Mouse (Mus musculus) thymus, postnatal 14 days (tissue): ENCODE measurements around the gene Fgfr2.
A peak's percentile ranks its signal among the peaks of the same experiment; 100 is the strongest.

Experiments used
- DNase-seq: peaks from one replicate; pipeline ENCODE4 v3.0.0; 2021

Gene Fgfr2

GRCm38 (mm10) chr7:130787537-130787936, 2335.6 kb downstream of the Fgfr2 start:
- DNase-seq: no peak

GRCm38 (mm10) chr7:130786708-130787107, 2336.4 kb downstream of the Fgfr2 start:
- DNase-seq: no peak

- no peak for DNase-seq
Measured at GRCm38 (mm10) chr7:130785923-130786575, 2337.1 kb downstream of the Fgfr2 start.

GRCm38 (mm10) chr7:130782501-130783050, 2340.6 kb downstream of the Fgfr2 start:
- DNase-seq: no peak

- DNase-seq: no peak
Measured at GRCm38 (mm10) chr7:130780866-130781419, 2342.2 kb downstream of the Fgfr2 start.

- peak; percentile 65 for DNase-seq
Measured at GRCm38 (mm10) chr7:130773914-130774630, 2349.1 kb downstream of the Fgfr2 start, which contains the start of gene Btbd16. Gene Btbd16, plus strand, starts transcription at chr7:130774069.

- DNase-seq: peak; percentile 68
Measured at GRCm38 (mm10) chr7:130773171-130773830, 2349.8 kb downstream of the Fgfr2 start.

- peak; percentile 87 for DNase-seq
Measured at GRCm38 (mm10) chr7:130770707-130771106, 2352.4 kb downstream of the Fgfr2 start.

GRCm38 (mm10) chr7:130768151-130768550, 2355.0 kb downstream of the Fgfr2 start:
- no peak for DNase-seq

- no peak for DNase-seq
Measured at GRCm38 (mm10) chr7:130766411-130767170, 2356.6 kb downstream of the Fgfr2 start.

- DNase-seq: no peak
Measured at GRCm38 (mm10) chr7:130764160-130764559, 2359.0 kb downstream of the Fgfr2 start.

- DNase-seq: peak; percentile 66
Measured at GRCm38 (mm10) chr7:130762071-130762897, 2360.9 kb downstream of the Fgfr2 start.

GRCm38 (mm10) chr7:130757326-130757865, 2365.8 kb downstream of the Fgfr2 start:
- DNase-seq: no peak

GRCm38 (mm10) chr7:130756343-130756835, 2366.8 kb downstream of the Fgfr2 start:
- DNase-seq: no peak

GRCm38 (mm10) chr7:130754790-130755189, 2368.4 kb downstream of the Fgfr2 start:
- no peak for DNase-seq

GRCm38 (mm10) chr7:130751678-130752077, 2371.5 kb downstream of the Fgfr2 start:
- no peak for DNase-seq

GRCm38 (mm10) chr7:130750752-130751490, 2372.2 kb downstream of the Fgfr2 start:
- DNase-seq: no peak

- no peak for DNase-seq
Measured at GRCm38 (mm10) chr7:130749165-130749564, 2374.0 kb downstream of the Fgfr2 start.

- DNase-seq: no peak
Measured at GRCm38 (mm10) chr7:130743239-130744025, 2379.7 kb downstream of the Fgfr2 start.
